Mouse (Mus musculus) kidney, postnatal 36 days (tissue): ENCODE data around the gene Shf.
A peak's percentile ranks its signal among the peaks of the same experiment; 100 is the strongest.
"Not testable (repeated sequence)": the region's sequence is repeated elsewhere in the genome, so short reads cannot be mapped to it uniquely, and the experiment has no call there.

Experiments
- DNase-seq, 2 experiments: peaks; one replicate each; pipeline ENCODE4 v3.0.0; 2021 to 2022; ENCODE audit warnings: mixed read lengths in 2 of 2

The Shf gene

GRCm38 (mm10) chr2:122368995-122369739 lies at the start of gene Shf:
Gene Shf, minus strand, starts transcription at chr2:122369162.
- DNase-seq, result peak; percentile 88 to 94

- DNase-seq, result no peak
Observed at GRCm38 (mm10) chr2:122408928-122409327, 40.0 kb upstream of the Shf start.

GRCm38 (mm10) chr2:122407607-122408006 lies 38.6 kb upstream of the Shf start:
- DNase-seq, result no peak

GRCm38 (mm10) chr2:122396150-122396549 lies 27.2 kb upstream of the Shf start:
- no peak for DNase-seq

- DNase-seq, result not testable (repeated sequence)
Observed at GRCm38 (mm10) chr2:122387135-122387534, 18.2 kb upstream of the Shf start.

GRCm38 (mm10) chr2:122385095-122385494 lies 16.1 kb upstream of the Shf start:
- DNase-seq, result no peak

- DNase-seq, result no peak
Observed at GRCm38 (mm10) chr2:122382121-122382520, 13.2 kb upstream of the Shf start.

GRCm38 (mm10) chr2:122381329-122382103 lies 12.6 kb upstream of the Shf start:
- DNase-seq, result peak; percentile 45 to 70

GRCm38 (mm10) chr2:122380768-122381311 lies 11.9 kb upstream of the Shf start:
- peak; percentile 57 to 74 for DNase-seq

- DNase-seq, result no peak
Observed at GRCm38 (mm10) chr2:122379292-122379650, 10.3 kb upstream of the Shf start.

- peak; percentile 57 to 70 for DNase-seq
Observed at GRCm38 (mm10) chr2:122378421-122379291, 9.7 kb upstream of the Shf start.

GRCm38 (mm10) chr2:122377751-122378246 lies 8.8 kb upstream of the Shf start:
- DNase-seq, result peak; percentile 78 to 79

GRCm38 (mm10) chr2:122377215-122377674 lies 8.3 kb upstream of the Shf start:
- peak; percentile 97 for DNase-seq

- DNase-seq, result peak; percentile 42 to 71
Observed at GRCm38 (mm10) chr2:122376041-122376561, 7.1 kb upstream of the Shf start.

- peak; percentile 94 to 96 for DNase-seq
Observed at GRCm38 (mm10) chr2:122375391-122375991, 6.5 kb upstream of the Shf start.

- no peak for DNase-seq
Observed at GRCm38 (mm10) chr2:122374666-122375331, 5.8 kb upstream of the Shf start.

GRCm38 (mm10) chr2:122374012-122374411 lies 5.0 kb upstream of the Shf start:
- no peak for DNase-seq

- no peak for DNase-seq
Observed at GRCm38 (mm10) chr2:122372541-122372940, 3.6 kb upstream of the Shf start.

- DNase-seq, result no peak
Observed at GRCm38 (mm10) chr2:122372067-122372466, 3.1 kb upstream of the Shf start.

GRCm38 (mm10) chr2:122370101-122370750 lies 1.3 kb upstream of the Shf start:
- DNase-seq, result no peak
